7 mouse cellular contexts compared by ENCODE assay signal in genomic region chr8:84737608-84738007, GRCm38 (mm10). TPM values are rescaled to one million over a fixed set of nuclear protein-coding genes. Genes with fewer than 3 reads are reported as not detected.
DNase-seq lines count a peak whose midpoint lies in the region; ATAC-seq lines count a peak whose summit lies in the region.

No protein-coding gene starts in this region.

- peak overlapping the region; percentile 35 for H3K4me2 ChIP-seq in hindbrain, embryonic 13.5 days

- peak overlapping the region; percentile 39; the same call in 1 of the 2 replicates for H3K9ac ChIP-seq in hindbrain, embryonic 13.5 days

- no peak overlapping the region; the same call in 1 of the 2 replicates for H3K27ac ChIP-seq in hindbrain, embryonic 13.5 days

- DNase-seq in ZHBTc4 (ENCODE audit: low read depth, low spot score): peak; percentile 92
- peak; percentile 87 to 91 for DNase-seq in cerebellum, postnatal 14 days
- DNase-seq in frontal cortex, postnatal 25 days (ENCODE audit: low spot score in 2 of 2): peak; percentile 65
- DNase-seq in layer of hippocampus, postnatal 36 days: peak; percentile 74 to 75
- peak; percentile 59 to 60 for DNase-seq in right cerebral cortex, postnatal 36 days (ENCODE audit: low spot score in 2 of 2)

- H3K36me3 ChIP-seq in hindbrain, embryonic 13.5 days: no peaks in the 10 kb centered on the region

- H3K27me3 ChIP-seq in hindbrain, embryonic 13.5 days: peaks cover 100% of the 10 kb centered on the region

- no peak for ATAC-seq in hindbrain, embryonic 13.5 days (ENCODE audit: low FRiP score)
- ATAC-seq in megakaryocyte progenitor cell, adult 5-6 weeks (replicated peaks; ENCODE audit: poor library complexity): peak; percentile 96

- peaks cover 89% of the 10 kb centered on the region for H3K4me1 ChIP-seq in hindbrain, embryonic 13.5 days (replicated peaks)

- 2% methylated on average over 16 of the region's 16 CpGs for WGBS in hindbrain, embryonic 13.5 days

- H3K9me3 ChIP-seq in hindbrain, embryonic 13.5 days: no peaks in the 10 kb centered on the region

- H3K4me3 ChIP-seq in hindbrain, embryonic 13.5 days: peak overlapping the region; percentile 15; the same call in 1 of the 2 replicates

RNA-seq across cellular contexts. Expression of gene G430095P16Rik, which starts 14.8 kb away (rescaled TPM):
- 1.0 and 2.3 TPM in 2 replicates for polyA plus RNA-seq in hindbrain, embryonic 13.5 days (2015; fragmentation: Nextera tagmentation; extraction: Ambion mirVana)
- total RNA-seq in layer of hippocampus, postnatal 36 days (2021): not detected
- 12.2 and 15.2 TPM in 2 replicates for total RNA-seq in megakaryocyte progenitor cell, adult 5-6 weeks (2015)
- 3.7 and 8.5 TPM in 2 replicates for total RNA-seq in megakaryocyte progenitor cell, adult 5-6 weeks (2017)

RNA-seq across cellular contexts. Expression of gene Lyl1, which starts 36.4 kb away (rescaled TPM):
- 3.9 and 4.2 TPM in 2 replicates for polyA plus RNA-seq in hindbrain, embryonic 13.5 days (2015; fragmentation: Nextera tagmentation; extraction: Ambion mirVana)
- total RNA-seq in layer of hippocampus, postnatal 36 days (2021): 1 to 10 TPM; 1.2 to 2.0 TPM
- 56.3 and 72.0 TPM in 2 replicates for total RNA-seq in megakaryocyte progenitor cell, adult 5-6 weeks (2015)
- total RNA-seq in megakaryocyte progenitor cell, adult 5-6 weeks (2017): 58.0 and 65.6 TPM in 2 replicates

RNA-seq across cellular contexts. Expression of gene Nacc1, which starts 49.9 kb away (rescaled TPM):
- polyA plus RNA-seq in hindbrain, embryonic 13.5 days (2015; fragmentation: Nextera tagmentation; extraction: Ambion mirVana): 13.7 and 14.4 TPM in 2 replicates
- total RNA-seq in layer of hippocampus, postnatal 36 days (2021): 10 to 100 TPM; 85.9 to 92.2 TPM
- total RNA-seq in megakaryocyte progenitor cell, adult 5-6 weeks (2015): 71.6 and 77.1 TPM in 2 replicates
- 50.9 and 53.5 TPM in 2 replicates for total RNA-seq in megakaryocyte progenitor cell, adult 5-6 weeks (2017)

RNA-seq across cellular contexts. Expression of gene Trmt1, which starts 51.5 kb away (rescaled TPM):
- polyA plus RNA-seq in hindbrain, embryonic 13.5 days (2015; fragmentation: Nextera tagmentation; extraction: Ambion mirVana): 51.9 and 60.3 TPM in 2 replicates
- total RNA-seq in layer of hippocampus, postnatal 36 days (2021): 100 to 1,000 TPM in 1 of 2 experiments, 10 to 100 TPM in 1; 95.2 to 115 TPM
- total RNA-seq in megakaryocyte progenitor cell, adult 5-6 weeks (2015): 56.0 and 64.4 TPM in 2 replicates
- total RNA-seq in megakaryocyte progenitor cell, adult 5-6 weeks (2017): 82.2 and 84.4 TPM in 2 replicates

Comparison
In these comparisons a context has a peak if more than half of its experiments do, and no peak if none do; other contexts are left out.
1. RNA of gene G430095P16Rik, which starts 14.8 kb away (total RNA-seq): 3.7 to 15.2 TPM in megakaryocyte progenitor cell, adult 5-6 weeks; not detected in layer of hippocampus, postnatal 36 days; every median in the first group is over 4 times any median in the second.
2. RNA of gene Lyl1, which starts 36.4 kb away (total RNA-seq): 56.3 to 72.0 TPM in megakaryocyte progenitor cell, adult 5-6 weeks; 1.2 to 2.0 TPM in layer of hippocampus, postnatal 36 days; every median in the first group is over 10 times any median in the second.
3. Peak in every context shown above with its lines, with median percentiles within 50 percentile points of each other: DNase-seq.